Mouse (Mus musculus): ENCODE results near the gene B830017H08Rik. TPM values are rescaled to one million over a fixed set of nuclear protein-coding genes. Genes with fewer than 3 reads are reported as not detected.

Gene B830017H08Rik
- polyA plus RNA-seq, 1 experiment from 2014 or later, result not detected

DNA sequence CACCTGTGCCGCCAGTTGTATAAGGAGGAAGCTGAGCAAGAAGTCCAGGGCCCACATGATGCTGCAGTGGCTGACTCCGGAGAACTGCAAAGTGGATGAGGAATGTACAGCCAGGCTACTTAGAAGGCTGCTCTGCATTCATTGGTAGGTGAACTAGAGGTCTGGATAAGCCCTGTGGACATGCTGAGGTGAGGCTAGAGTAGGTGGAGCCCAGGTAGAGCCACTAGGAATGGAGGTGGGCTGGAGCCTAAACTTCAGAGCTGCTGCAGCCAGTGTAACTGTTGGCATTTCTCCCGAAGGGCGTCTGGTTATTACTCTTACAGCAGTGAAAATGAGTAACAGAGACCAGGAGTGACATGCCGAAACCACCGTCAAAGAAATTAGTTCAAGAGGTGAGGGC, 5.1 kb downstream of the B830017H08Rik start, which contains the start of gene Car15:
Gene Car15 (minus strand): TSS at position 314 of the 400 bp plus-strand sequence.
- ATAC-seq, result no peak
- H3K27me3 ChIP-seq (replicated peaks), result peaks cover 53% of the 10 kb centered on the region
- 63% methylated on average over 6 of the region's 6 CpGs for WGBS (ENCODE audit: insufficient replicate concordance)

DNA sequence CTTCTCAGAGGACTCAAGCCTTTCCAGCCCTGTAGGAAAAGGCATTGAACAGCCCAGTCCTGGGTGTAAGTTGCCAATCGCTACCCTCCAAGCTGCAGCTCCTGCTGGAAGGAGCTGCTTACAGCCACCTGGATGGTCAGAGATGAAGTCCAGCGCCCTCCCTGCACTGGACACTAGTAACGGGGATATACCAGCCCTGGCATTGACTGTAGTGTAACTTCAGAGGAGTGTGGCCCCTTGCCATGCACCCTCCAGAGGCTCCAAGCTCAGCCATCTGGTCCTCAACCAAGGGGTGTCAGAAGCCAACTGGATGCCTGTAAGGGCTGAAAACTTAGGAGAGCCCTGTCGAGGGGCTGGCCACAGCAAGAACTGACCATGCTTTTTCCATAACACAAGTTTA, 7.1 kb downstream of the B830017H08Rik start:
- H3K4me2 ChIP-seq, result no peak overlapping the region
- peaks cover 34% of the 10 kb centered on the region for H3K27me3 ChIP-seq (replicated peaks)
- peaks cover 47% of the 10 kb centered on the region for H3K36me3 ChIP-seq
- no peak overlapping the region for H3K4me3 ChIP-seq
- no peak overlapping the region for H3K27ac ChIP-seq
- WGBS (ENCODE audit: insufficient replicate concordance), result 75% methylated on average over 4 of the region's 4 CpGs
- no peaks in the 10 kb centered on the region for H3K4me1 ChIP-seq
- ATAC-seq, result no peak
- H3K9me3 ChIP-seq (replicated peaks), result no peaks in the 10 kb centered on the region
- H3K9ac ChIP-seq, result no peak overlapping the region

More for the DNA sequence above, 5.1 kb downstream of the B830017H08Rik start, which contains the start of gene Car15:
- Histone ChIP-seq H3K36me3 (peaks cover 28% of the 10 kb centered on the region), H3K4me1 (peaks cover 17% of the 10 kb centered on the region), H3K4me2 (no peak within 1 kb of the TSS), H3K9me3 (replicated peaks) (no peaks in the 10 kb centered on the region), H3K9ac (no peak within 1 kb of the TSS), H3K4me3 (no peak within 1 kb of the TSS), H3K27ac (no peak within 1 kb of the TSS)

DNA sequence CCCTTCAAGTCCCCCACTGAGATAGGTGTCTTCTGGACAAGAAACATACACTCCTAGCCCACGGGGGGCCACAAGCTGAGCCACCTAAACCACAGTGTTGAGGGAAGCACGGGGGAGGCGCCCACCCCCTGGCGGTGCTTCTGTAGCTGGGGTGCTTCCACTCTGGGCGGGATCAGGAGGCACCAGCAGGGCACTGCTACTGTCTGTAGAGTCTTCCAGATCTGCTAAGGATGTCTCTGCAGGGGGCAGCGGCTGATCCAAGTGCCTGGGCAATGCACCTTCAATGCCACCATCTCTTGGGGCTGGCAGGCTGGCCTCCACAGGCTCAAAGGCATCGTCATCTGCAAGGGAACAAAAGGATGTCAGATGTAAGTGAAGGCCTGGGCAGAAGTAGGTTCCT, 9.5 kb downstream of the B830017H08Rik start:
- Histone ChIP-seq H3K4me1 (no peaks in the 10 kb centered on the region), H3K4me2 (no peak overlapping the region), H3K4me3 (no peak overlapping the region), H3K36me3 (peaks cover 71% of the 10 kb centered on the region), H3K27me3 (replicated peaks) (peaks cover 10% of the 10 kb centered on the region), H3K27ac (no peak overlapping the region), H3K9ac (no peak overlapping the region), H3K9me3 (replicated peaks) (no peaks in the 10 kb centered on the region)
- 80% methylated on average over 7 of the region's 7 CpGs for WGBS (ENCODE audit: insufficient replicate concordance)
- ATAC-seq, result no peak

DNA sequence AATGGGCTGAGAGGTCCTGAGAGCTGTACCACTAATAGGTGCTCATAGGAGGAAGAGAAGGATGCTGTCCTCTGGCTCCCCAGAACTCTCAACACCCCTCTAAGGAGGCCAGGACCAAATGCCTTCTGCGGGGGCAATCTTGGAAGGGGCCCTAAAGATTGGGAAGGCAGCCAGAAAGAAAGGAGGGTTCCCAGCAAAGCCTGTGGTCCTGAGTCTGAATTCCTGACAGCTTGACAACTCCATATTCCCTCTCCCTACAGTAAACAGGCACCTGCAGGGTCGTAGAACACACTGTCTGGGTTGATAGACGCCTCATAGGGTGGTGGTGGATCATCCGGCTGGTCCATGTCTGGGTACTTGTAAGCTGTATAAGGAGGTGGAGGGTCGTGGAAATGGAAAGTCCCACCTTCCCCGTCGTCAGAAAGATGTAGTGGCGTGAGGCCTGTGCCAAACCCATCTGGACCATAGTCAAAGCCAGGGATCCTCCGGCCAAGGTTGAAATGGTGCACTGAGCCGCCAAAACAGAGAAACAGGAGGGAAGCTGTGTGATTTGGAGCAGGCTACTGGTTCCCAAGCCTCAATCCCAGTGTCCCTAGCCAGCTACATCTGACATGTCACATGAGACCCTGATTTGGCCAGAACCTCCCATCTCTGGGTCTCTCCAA, 10.9 kb downstream of the B830017H08Rik start:
- ATAC-seq, result no peak
- Histone ChIP-seq H3K4me2 (no peak overlapping the region), H3K9ac (no peak overlapping the region), H3K4me3 (no peak overlapping the region), H3K9me3 (replicated peaks) (no peaks in the 10 kb centered on the region), H3K27me3 (replicated peaks) (no peaks in the 10 kb centered on the region), H3K36me3 (peaks cover 85% of the 10 kb centered on the region), H3K27ac (no peak overlapping the region), H3K4me1 (no peaks in the 10 kb centered on the region)
- WGBS (ENCODE audit: insufficient replicate concordance), result 80% methylated on average over 10 of the region's 10 CpGs

DNA sequence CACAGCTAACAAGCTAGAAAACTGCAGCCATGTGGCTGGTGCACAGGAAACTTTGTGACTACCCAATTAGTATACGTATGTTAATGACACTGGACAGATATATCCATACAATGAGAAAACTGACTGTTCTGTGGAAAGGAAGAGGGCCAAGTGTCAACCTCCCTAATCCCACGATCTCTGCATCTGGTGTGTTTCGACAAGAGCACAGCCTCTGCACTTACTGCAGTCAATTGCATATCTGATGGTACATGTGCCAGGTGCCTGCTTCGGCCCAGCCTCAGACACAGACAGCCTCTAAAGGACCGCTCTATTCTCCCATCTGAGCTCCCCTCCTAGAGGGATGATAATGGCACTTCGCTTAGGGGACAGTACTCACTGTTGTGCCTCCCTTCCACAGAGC, 15.5 kb downstream of the B830017H08Rik start:
- Histone ChIP-seq H3K9me3 (replicated peaks) (no peaks in the 10 kb centered on the region), H3K9ac (no peak overlapping the region), H3K4me1 (no peaks in the 10 kb centered on the region), H3K4me2 (no peak overlapping the region), H3K4me3 (no peak overlapping the region), H3K27ac (no peak overlapping the region), H3K36me3 (peaks cover 94% of the 10 kb centered on the region), H3K27me3 (replicated peaks) (no peaks in the 10 kb centered on the region)
- no peak for ATAC-seq
- WGBS (ENCODE audit: insufficient replicate concordance), result 87% methylated on average over 6 of the region's 6 CpGs

DNA sequence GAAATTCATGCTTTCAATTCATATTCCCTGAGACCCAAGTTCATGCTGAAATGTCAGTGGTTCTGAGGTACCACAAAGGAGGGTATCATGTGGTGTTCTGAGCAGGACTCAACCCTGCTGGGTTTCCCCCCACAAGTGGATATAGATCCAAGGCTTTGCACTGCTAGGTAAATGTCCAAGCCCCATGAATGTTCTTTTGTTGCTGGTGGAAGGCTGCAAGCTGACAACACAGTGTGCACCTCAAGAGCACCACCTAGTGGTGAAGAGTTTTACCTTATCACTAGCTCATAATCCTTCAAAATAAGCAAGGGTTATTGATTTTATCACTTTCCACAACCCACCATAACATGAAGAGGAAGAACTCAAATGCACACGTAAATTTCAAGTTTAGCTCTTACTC, 16.0 kb downstream of the B830017H08Rik start:
- no peaks in the 10 kb centered on the region for H3K9me3 ChIP-seq (replicated peaks)
- peaks cover 93% of the 10 kb centered on the region for H3K36me3 ChIP-seq
- no peak overlapping the region for H3K9ac ChIP-seq
- H3K4me3 ChIP-seq, result no peak overlapping the region
- H3K27ac ChIP-seq, result no peak overlapping the region
- H3K4me1 ChIP-seq, result no peaks in the 10 kb centered on the region
- H3K27me3 ChIP-seq (replicated peaks), result no peaks in the 10 kb centered on the region
- 15% methylated on average over 1 of the region's 1 CpGs for WGBS (ENCODE audit: insufficient replicate concordance)
- no peak for ATAC-seq
- H3K4me2 ChIP-seq, result no peak overlapping the region

DNA sequence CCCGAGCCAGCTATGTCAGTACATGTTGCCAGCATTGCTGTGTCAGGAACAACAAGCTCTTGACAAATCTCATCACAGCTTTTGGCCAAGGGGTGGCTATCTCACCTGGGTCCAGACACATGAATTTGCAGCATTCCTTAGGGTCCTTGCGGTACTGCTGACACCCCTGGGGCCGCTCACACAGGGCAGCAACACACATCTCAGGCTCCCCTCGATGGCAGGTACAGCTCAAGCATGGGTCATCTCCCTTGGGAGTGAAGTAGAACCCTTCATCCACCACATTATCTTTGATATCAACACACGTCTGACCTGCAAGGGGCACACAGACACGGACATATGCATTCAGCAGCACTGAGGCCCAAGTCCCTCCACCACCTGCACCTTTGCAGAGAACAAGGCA, 16.6 kb downstream of the B830017H08Rik start:
- no peaks in the 10 kb centered on the region for H3K4me1 ChIP-seq
- H3K4me3 ChIP-seq, result no peak overlapping the region
- H3K27me3 ChIP-seq (replicated peaks), result no peaks in the 10 kb centered on the region
- H3K9ac ChIP-seq, result no peak overlapping the region
- no peak for ATAC-seq
- no peak overlapping the region for H3K4me2 ChIP-seq
- H3K9me3 ChIP-seq (replicated peaks), result no peaks in the 10 kb centered on the region
- peaks cover 93% of the 10 kb centered on the region for H3K36me3 ChIP-seq
- WGBS (ENCODE audit: insufficient replicate concordance), result 74% methylated on average over 6 of the region's 6 CpGs
- no peak overlapping the region for H3K27ac ChIP-seq

DNA sequence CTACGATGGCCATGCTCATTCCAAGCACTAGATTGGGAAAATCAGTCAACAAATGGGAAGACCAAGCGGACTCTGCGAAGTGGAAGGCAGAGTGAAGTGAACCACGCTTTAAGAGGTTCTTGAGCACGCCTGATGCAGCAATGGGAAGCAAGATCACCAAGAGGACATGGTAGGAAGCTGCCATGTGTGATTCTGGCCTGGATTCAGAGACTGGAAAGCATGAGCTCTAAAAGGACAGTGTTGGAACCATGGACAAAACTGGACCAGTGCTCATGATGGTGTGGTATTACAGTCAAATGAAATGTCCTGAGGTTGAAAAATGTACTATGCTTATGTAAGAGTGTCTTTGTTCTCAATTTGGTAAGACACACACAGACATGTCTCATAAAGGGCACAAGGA, 18.4 kb downstream of the B830017H08Rik start:
- Histone ChIP-seq H3K9me3 (replicated peaks) (no peaks in the 10 kb centered on the region), H3K36me3 (peaks cover 91% of the 10 kb centered on the region), H3K4me1 (no peaks in the 10 kb centered on the region), H3K27me3 (replicated peaks) (no peaks in the 10 kb centered on the region), H3K4me3 (no peak overlapping the region), H3K4me2 (no peak overlapping the region), H3K9ac (no peak overlapping the region), H3K27ac (no peak overlapping the region)
- 87% methylated on average over 5 of the region's 5 CpGs for WGBS (ENCODE audit: insufficient replicate concordance)
- no peak for ATAC-seq

DNA sequence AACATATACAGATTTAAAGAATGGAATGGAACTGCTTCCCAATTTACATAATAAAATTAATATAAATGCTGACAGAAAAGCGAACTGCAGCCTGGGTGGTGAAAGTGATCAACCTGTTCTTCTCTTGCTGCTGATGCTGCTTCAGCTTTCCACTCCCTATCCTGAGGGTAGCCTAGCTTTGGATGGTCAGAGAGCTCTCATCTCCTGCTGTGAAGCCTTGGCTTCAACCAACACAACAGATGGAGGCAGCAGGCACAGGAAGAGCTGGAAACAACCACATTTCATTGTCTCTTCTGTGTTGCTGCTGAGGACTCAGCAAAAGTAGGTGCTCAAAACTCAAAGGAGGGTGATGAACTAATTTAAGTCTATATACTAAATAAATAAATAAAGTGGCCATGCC, 18.9 kb downstream of the B830017H08Rik start:
- no peak for ATAC-seq
- no peak overlapping the region for H3K4me3 ChIP-seq
- H3K9ac ChIP-seq, result no peak overlapping the region
- WGBS (ENCODE audit: insufficient replicate concordance), result 84% methylated on average over 1 of the region's 1 CpGs
- no peaks in the 10 kb centered on the region for H3K27me3 ChIP-seq (replicated peaks)
- H3K9me3 ChIP-seq (replicated peaks), result no peaks in the 10 kb centered on the region
- no peak overlapping the region for H3K4me2 ChIP-seq
- no peaks in the 10 kb centered on the region for H3K4me1 ChIP-seq
- H3K27ac ChIP-seq, result no peak overlapping the region
- peaks cover 92% of the 10 kb centered on the region for H3K36me3 ChIP-seq

DNA sequence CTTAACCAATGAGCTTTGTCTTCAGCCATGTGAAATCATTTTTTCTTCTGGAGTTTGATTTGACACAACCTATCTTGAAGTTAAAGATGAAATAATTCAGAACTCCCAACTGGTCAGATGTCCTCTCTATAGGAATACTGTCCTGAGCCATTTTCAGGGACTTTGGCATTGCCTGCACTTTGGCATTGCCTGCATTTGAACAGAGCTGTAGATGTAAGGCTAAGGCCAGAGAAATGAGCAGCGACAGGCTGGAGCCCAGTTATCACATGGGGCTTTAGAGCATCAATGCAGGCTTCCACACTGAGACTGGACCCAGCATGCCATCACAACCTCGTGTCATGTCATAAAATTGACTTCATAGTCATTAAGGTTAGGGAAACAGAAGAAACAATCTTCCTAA, 20.3 kb downstream of the B830017H08Rik start:
- H3K36me3 ChIP-seq, result peaks cover 92% of the 10 kb centered on the region
- WGBS (ENCODE audit: insufficient replicate concordance), result 86% methylated on average over 2 of the region's 2 CpGs
- no peaks in the 10 kb centered on the region for H3K9me3 ChIP-seq (replicated peaks)
- H3K27me3 ChIP-seq (replicated peaks), result no peaks in the 10 kb centered on the region
- H3K9ac ChIP-seq, result no peak overlapping the region
- H3K4me3 ChIP-seq, result no peak overlapping the region
- no peaks in the 10 kb centered on the region for H3K4me1 ChIP-seq
- ATAC-seq, result no peak
- no peak overlapping the region for H3K4me2 ChIP-seq
- no peak overlapping the region for H3K27ac ChIP-seq

DNA sequence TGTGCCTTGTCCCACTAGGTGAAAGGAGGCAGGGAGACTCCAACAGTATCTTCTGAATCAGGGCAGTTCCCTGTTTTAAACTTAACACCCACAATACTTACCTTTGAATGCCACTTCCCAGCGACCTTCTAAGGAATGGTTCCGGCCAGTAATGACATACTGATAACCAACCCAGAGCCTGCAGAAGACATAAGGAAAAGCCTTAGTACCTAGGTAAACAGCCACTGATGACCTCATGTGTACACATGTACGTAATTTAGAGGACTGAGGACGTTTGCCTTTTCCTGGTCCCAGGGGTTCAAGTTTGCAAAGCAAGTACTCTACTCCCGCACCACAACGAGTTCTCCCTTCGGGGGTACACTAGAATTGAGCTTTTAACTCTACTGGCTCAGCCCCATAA, 24.2 kb downstream of the B830017H08Rik start:
- ATAC-seq, result no peak
- Histone ChIP-seq H3K4me1 (no peaks in the 10 kb centered on the region), H3K4me3 (no peak overlapping the region), H3K4me2 (no peak overlapping the region), H3K27me3 (replicated peaks) (no peaks in the 10 kb centered on the region), H3K9ac (no peak overlapping the region), H3K9me3 (replicated peaks) (no peaks in the 10 kb centered on the region), H3K27ac (no peak overlapping the region), H3K36me3 (peaks cover 95% of the 10 kb centered on the region)
- WGBS (ENCODE audit: insufficient replicate concordance), result 87% methylated on average over 7 of the region's 7 CpGs

DNA sequence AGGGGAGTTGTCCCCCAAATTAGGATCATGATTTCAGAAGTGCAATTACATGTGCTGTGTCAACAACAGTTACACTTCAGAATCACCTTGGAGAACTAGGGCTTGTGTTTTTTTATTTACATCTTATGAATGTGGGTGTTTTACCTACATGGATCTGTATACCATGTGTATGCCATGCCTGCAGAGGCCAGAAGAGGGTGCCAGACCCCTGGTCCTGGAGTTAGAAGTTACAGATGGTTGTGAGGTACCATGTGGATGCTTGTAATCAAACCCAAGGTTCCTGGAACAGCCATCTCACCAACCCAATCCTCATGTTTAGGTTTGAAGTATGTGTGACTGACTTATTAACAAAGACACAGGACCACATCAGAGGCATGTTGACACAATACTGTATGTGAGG, 25.7 kb downstream of the B830017H08Rik start:
- Histone ChIP-seq H3K4me2 (no peak overlapping the region), H3K4me3 (no peak overlapping the region), H3K9ac (no peak overlapping the region), H3K36me3 (peaks cover 83% of the 10 kb centered on the region), H3K4me1 (no peaks in the 10 kb centered on the region), H3K27me3 (replicated peaks) (no peaks in the 10 kb centered on the region), H3K9me3 (replicated peaks) (no peaks in the 10 kb centered on the region), H3K27ac (no peak overlapping the region)
- no peak for ATAC-seq

DNA sequence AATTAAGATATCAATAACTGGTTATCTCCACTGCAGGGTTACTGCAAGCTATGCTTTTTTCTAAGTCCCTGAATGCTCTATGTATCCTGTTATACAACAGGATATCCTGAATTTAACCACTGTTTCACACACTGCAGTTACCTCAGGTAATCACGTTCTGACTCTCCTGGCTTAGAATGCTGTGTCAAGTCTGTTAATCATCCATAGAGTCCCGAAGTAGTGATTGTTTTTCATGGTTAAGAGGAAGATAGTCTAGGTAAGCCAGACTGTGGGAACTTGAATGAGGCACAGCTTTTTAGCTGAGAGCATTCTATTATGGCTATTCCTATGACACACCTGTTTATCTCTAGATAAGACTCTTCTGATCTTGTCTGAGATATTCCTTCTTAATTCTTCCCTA, 32.4 kb downstream of the B830017H08Rik start:
- H3K4me2 ChIP-seq, result no peak overlapping the region
- no peak overlapping the region for H3K27ac ChIP-seq
- no peak for ATAC-seq
- WGBS (ENCODE audit: insufficient replicate concordance), result 66% methylated on average over 2 of the region's 2 CpGs
- H3K9me3 ChIP-seq (replicated peaks), result no peaks in the 10 kb centered on the region
- no peak overlapping the region for H3K9ac ChIP-seq
- peaks cover 50% of the 10 kb centered on the region for H3K36me3 ChIP-seq
- no peaks in the 10 kb centered on the region for H3K27me3 ChIP-seq (replicated peaks)
- peaks cover 13% of the 10 kb centered on the region for H3K4me1 ChIP-seq
- no peak overlapping the region for H3K4me3 ChIP-seq
